Mouse (Mus musculus) ZHBTc4 (cell line): ENCODE data around the gene Cd2.

Experiments
- DNase-seq: peaks from one replicate; pipeline ENCODE4 v3.0.0-alpha.2; 2011; ENCODE audit warnings: low read depth, low spot score

Cd2 gene

GRCm38 (mm10) chr3:101293571-101294135, 5.9 kb upstream of the Cd2 start:
- DNase-seq = no peak

- DNase-seq = no peak
Observed at GRCm38 (mm10) chr3:101292611-101293010, 4.9 kb upstream of the Cd2 start.

- DNase-seq = no peak
Observed at GRCm38 (mm10) chr3:101290587-101291520, 3.1 kb upstream of the Cd2 start.

- DNase-seq = no peak
Observed at GRCm38 (mm10) chr3:101290036-101290435, 2.3 kb upstream of the Cd2 start.

GRCm38 (mm10) chr3:101289406-101289805, 1.7 kb upstream of the Cd2 start:
- DNase-seq = no peak

- no peak for DNase-seq
Observed at GRCm38 (mm10) chr3:101286336-101287325, 1.1 kb downstream of the Cd2 start.

GRCm38 (mm10) chr3:101285851-101286250, 1.9 kb downstream of the Cd2 start:
- no peak for DNase-seq

GRCm38 (mm10) chr3:101285021-101285615, 2.6 kb downstream of the Cd2 start:
- DNase-seq = no peak

- no peak for DNase-seq
Observed at GRCm38 (mm10) chr3:101283869-101284706, 3.7 kb downstream of the Cd2 start.

GRCm38 (mm10) chr3:101283441-101283840, 4.3 kb downstream of the Cd2 start:
- peak; percentile 71 for DNase-seq

- no peak for DNase-seq
Observed at GRCm38 (mm10) chr3:101282556-101283180, 5.1 kb downstream of the Cd2 start.

GRCm38 (mm10) chr3:101281841-101282240, 5.9 kb downstream of the Cd2 start:
- no peak for DNase-seq

GRCm38 (mm10) chr3:101280348-101281311, 7.1 kb downstream of the Cd2 start:
- DNase-seq = peak; percentile 74

- DNase-seq = no peak
Observed at GRCm38 (mm10) chr3:101279561-101279960, 8.2 kb downstream of the Cd2 start.

- DNase-seq = no peak
Observed at GRCm38 (mm10) chr3:101278396-101278795, 9.3 kb downstream of the Cd2 start.

- no peak for DNase-seq
Observed at GRCm38 (mm10) chr3:101277830-101278229, 9.9 kb downstream of the Cd2 start.

- DNase-seq = no peak
Observed at GRCm38 (mm10) chr3:101276501-101277320, 11.0 kb downstream of the Cd2 start.
